Mouse (Mus musculus) heart, embryonic 14.5 days (tissue): ENCODE measurements at regions not wholly inside any gene's neighbourhood (a gene's known extent, or its start where the extent isn't known, plus 50 kb on each side); places are given as distances from the start of the nearest gene placed in this dataset.

Source experiments
- ATAC-seq: fragments of 200-750 bp; cut with Nextera tagmentation; 2 replicates; pipeline ENCODE4 v1.8.0; 2017; ENCODE audit warnings: low read depth, moderate TSS enrichment; ENCODE audit not compliant: insufficient number of reproducible peaks, insufficient read depth, low FRiP score
- H3K27ac ChIP-seq, 2 experiments: fragments of 200-500 bp in 1 of 2; fragments of 300-500 bp in 1 of 2; sonication (generic) in 1 of 2; replicated peaks in 1 of 2; 2 replicates each; pipeline ENCODE4 v1.5.1; 2012 to 2014; ENCODE audit warnings: low read depth in 2 of 2, low read length in 2 of 2, control low read depth in 1 of 2, mild to moderate bottlenecking in 1 of 2, mixed read lengths in 1 of 2; ENCODE audit not compliant: control insufficient read depth in 1 of 2, insufficient read depth in 1 of 2
- H3K27me3 ChIP-seq: fragments of 300-500 bp; sonication (generic); 2 replicates; pipeline ENCODE4 v1.6.1; 2014; ENCODE audit warnings: mild to moderate bottlenecking, low read length, control low read depth; ENCODE audit not compliant: control insufficient read depth, insufficient read depth
- H3K36me3 ChIP-seq: fragments of 300-500 bp; sonication (generic); 2 replicates; pipeline ENCODE4 v1.6.1; 2014; ENCODE audit warnings: mild to moderate bottlenecking, control low read depth, low read length, mixed read lengths; ENCODE audit not compliant: control insufficient read depth, insufficient read depth
- H3K4me1 ChIP-seq, 2 experiments: fragments of 200-500 bp in 1 of 2; fragments of 300-500 bp in 1 of 2; sonication (generic) in 1 of 2; 2 replicates each; pipeline ENCODE4 v1.6.1; 2012 to 2014; ENCODE audit warnings: low read length in 2 of 2, control low read depth in 1 of 2, mixed read lengths in 1 of 2; ENCODE audit not compliant: control insufficient read depth in 2 of 2, insufficient read depth in 2 of 2
- H3K4me2 ChIP-seq: fragments of 300-500 bp; sonication (generic); 2 replicates; pipeline ENCODE4 v1.6.1; 2014; ENCODE audit warnings: mild to moderate bottlenecking, low read length
- H3K4me3 ChIP-seq, 2 experiments: fragments of 200-500 bp in 1 of 2; fragments of 300-500 bp in 1 of 2; sonication (generic) in 1 of 2; 2 replicates each; pipeline ENCODE4 v1.5.1; 2012 to 2014; ENCODE audit warnings: low read length in 2 of 2, mild to moderate bottlenecking in 2 of 2, control low read depth in 1 of 2, low read depth in 1 of 2, moderate library complexity in 1 of 2; ENCODE audit not compliant: control insufficient read depth in 1 of 2, insufficient read depth in 1 of 2
- H3K9ac ChIP-seq: fragments of 300-500 bp; sonication (generic); 2 replicates; pipeline ENCODE4 v1.6.1; 2014; ENCODE audit warnings: mild to moderate bottlenecking, low read length
- H3K9me3 ChIP-seq: fragments of 300-500 bp; sonication (generic); 2 replicates; pipeline ENCODE4 v1.6.1; 2016; ENCODE audit warnings: low read length, control low read depth; ENCODE audit not compliant: control insufficient read depth
- WGBS: fragments of 180-500 bp; shearing (Covaris S2); extraction: QIAGEN DNeasy Blood & Tissue Kit; methylation state at CpG from one replicate; pipeline ENCODE4 v1.1.7; 2014; 5-methylcytosine and 5-hydroxymethylcytosine counted together

DNA sequence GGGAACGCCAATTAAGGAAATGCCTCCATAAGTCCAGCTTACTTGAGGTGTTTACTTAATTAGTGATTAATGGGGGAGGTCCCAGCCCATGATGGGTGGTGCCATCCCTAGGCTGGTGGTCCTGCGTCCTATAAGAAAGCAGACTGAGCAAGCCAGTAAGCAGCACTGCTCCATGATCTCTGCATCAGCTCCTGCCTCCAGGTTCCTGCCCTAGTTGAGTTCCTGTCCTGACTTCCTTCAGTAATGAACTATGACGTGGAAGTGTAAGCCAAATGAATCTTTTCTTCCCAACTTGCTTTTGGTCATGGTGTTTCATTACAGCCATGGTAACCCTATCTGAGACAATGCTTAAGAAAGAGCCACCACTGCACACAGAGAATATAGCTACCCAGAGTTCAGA, 231.2 kb upstream of the 4930535I16Rik start:
- Histone ChIP-seq H3K27ac (no peak overlapping the region), H3K4me2 (no peak overlapping the region), H3K9me3 (no peaks in the 10 kb centered on the region), H3K36me3 (no peaks in the 10 kb centered on the region), H3K4me3 (no peak overlapping the region), H3K4me1 (peaks cover 5 to 6% of the 10 kb centered on the region in 2 experiments; a peak in 1 of 4 replicates), H3K9ac (no peak overlapping the region), H3K27me3 (peaks cover 19% of the 10 kb centered on the region)
- WGBS: 77% methylated on average over 3 of the region's 3 CpGs
- ATAC-seq: no peak

DNA sequence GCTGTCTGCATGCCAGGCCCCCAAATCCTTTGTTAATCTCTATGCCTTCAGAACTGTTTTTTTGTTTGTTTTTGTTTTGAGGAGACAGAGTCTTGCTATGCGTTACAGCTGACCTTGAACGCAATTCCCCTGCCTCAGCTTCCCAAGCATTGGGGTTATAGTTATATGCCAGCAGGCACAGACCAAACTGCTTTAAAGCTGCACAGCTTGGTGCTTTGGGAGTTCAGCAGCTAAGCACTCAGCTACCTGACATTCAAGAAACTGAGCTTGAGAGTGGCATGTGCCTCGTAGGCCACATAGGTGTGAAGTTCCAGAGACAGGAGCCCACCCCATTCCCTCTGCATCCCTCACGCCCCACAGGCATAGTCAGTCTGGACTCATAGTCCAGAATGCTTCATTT, 229.5 kb upstream of the 4930535I16Rik start:
- peaks cover 5 to 6% of the 10 kb centered on the region in 2 experiments; a peak in 1 of 4 replicates for H3K4me1 ChIP-seq
- H3K9me3 ChIP-seq: no peaks in the 10 kb centered on the region
- no peaks in the 10 kb centered on the region for H3K36me3 ChIP-seq
- no peak overlapping the region for H3K4me2 ChIP-seq
- peaks cover 21% of the 10 kb centered on the region for H3K27me3 ChIP-seq
- H3K4me3 ChIP-seq: no peak overlapping the region
- no peak overlapping the region for H3K9ac ChIP-seq
- 57% methylated on average over 4 of the region's 4 CpGs for WGBS
- ATAC-seq: no peak
- H3K27ac ChIP-seq: no peak overlapping the region

- H3K36me3 ChIP-seq: no peaks in the 10 kb centered on the region
- H3K9ac ChIP-seq: no peak overlapping the region
- peaks cover 5 to 6% of the 10 kb centered on the region in 2 experiments; a peak in 1 of 4 replicates for H3K4me1 ChIP-seq
- no peak overlapping the region for H3K4me3 ChIP-seq
- WGBS: 17% methylated on average over 8 of the region's 8 CpGs
- H3K27me3 ChIP-seq: peaks cover 17% of the 10 kb centered on the region; the same call in 1 of the 2 replicates
- peak overlapping the region; percentile 25 for H3K4me2 ChIP-seq
- no peak overlapping the region for H3K27ac ChIP-seq
- no peak for ATAC-seq
- H3K9me3 ChIP-seq: no peaks in the 10 kb centered on the region
These were observed 228.3 kb upstream of the 4930535I16Rik start for GRCm38 (mm10) chr4:124146135-124146534.

DNA sequence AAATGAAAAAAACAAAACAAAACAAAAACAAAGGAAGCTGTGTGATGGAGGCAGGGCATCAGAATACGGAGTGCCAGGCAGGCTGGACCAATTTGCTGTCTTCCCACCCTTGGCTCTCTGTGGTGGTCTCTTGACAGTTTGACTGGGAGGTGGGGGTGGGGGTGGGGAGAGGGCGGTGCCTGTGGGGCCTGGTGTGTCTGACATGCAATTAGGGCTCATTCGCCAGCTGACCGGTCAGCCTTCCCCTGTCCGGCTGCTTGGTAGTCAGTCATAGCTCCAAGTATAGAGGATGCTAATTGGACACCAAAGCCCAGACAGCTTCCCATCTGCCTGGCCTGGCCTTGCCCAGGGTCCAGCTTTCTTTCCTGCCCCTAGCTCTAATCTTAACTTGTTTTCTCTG, 225.8 kb upstream of the 4930535I16Rik start:
- H3K4me1 ChIP-seq: peaks cover 3 to 6% of the 10 kb centered on the region in 2 experiments; a peak in 1 of 4 replicates
- H3K27ac ChIP-seq: no peak overlapping the region
- H3K27me3 ChIP-seq: peaks cover 9% of the 10 kb centered on the region; the same call in 1 of the 2 replicates
- no peaks in the 10 kb centered on the region for H3K36me3 ChIP-seq
- ATAC-seq: no peak
- H3K9ac ChIP-seq: no peak overlapping the region
- WGBS: 53% methylated on average over 5 of the region's 5 CpGs
- H3K4me2 ChIP-seq: no peak overlapping the region
- H3K9me3 ChIP-seq: no peaks in the 10 kb centered on the region
- H3K4me3 ChIP-seq: no peak overlapping the region

DNA sequence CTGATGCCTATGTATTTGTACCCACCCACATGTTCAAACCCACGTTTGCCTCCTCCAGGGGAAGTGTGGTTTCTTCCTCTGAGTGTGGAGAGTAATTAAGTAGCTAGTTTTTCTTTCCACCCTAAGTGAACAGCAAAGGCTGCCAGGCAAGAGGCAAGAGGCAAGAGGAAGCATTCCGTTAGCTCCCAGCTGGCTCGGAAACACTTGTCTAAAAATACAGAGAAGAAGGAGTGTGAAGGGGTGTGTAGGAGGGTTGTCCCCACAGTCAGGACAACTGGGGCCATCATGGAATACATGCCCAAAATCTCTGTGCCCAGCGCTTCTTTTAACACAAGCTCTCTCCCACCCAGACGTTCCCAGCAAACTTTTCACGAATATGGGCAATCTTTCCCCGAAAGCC, 225.4 kb upstream of the 4930535I16Rik start:
- Histone ChIP-seq H3K9ac (no peak overlapping the region), H3K27ac (no peak overlapping the region), H3K36me3 (no peaks in the 10 kb centered on the region), H3K4me2 (no peak overlapping the region), H3K4me3 (no peak overlapping the region), H3K27me3 (peaks cover 9% of the 10 kb centered on the region; the same call in 1 of the 2 replicates), H3K4me1 (peaks cover 3 to 6% of the 10 kb centered on the region in 2 experiments; a peak in 1 of 4 replicates), H3K9me3 (no peaks in the 10 kb centered on the region)
- ATAC-seq: no peak
- WGBS: 44% methylated on average over 7 of the region's 7 CpGs

- 8% methylated on average over 5 of the region's 5 CpGs for WGBS
- Histone ChIP-seq H3K4me3 (no peak overlapping the region), H3K9ac (no peak overlapping the region), H3K4me1 (peaks cover 3 to 6% of the 10 kb centered on the region in 2 experiments; a peak in 1 of 4 replicates), H3K9me3 (no peaks in the 10 kb centered on the region), H3K27ac (no peak overlapping the region), H3K36me3 (no peaks in the 10 kb centered on the region), H3K4me2 (no peak overlapping the region), H3K27me3 (peaks cover 9% of the 10 kb centered on the region; the same call in 1 of the 2 replicates)
- no peak for ATAC-seq
These were observed 224.3 kb upstream of the 4930535I16Rik start for GRCm38 (mm10) chr4:124142083-124142482.

- H3K4me3 ChIP-seq: no peak overlapping the region
- WGBS: 64% methylated on average over 6 of the region's 6 CpGs
- H3K36me3 ChIP-seq: no peaks in the 10 kb centered on the region
- ATAC-seq: no peak
- H3K4me2 ChIP-seq: no peak overlapping the region
- no peaks in the 10 kb centered on the region for H3K9me3 ChIP-seq
- no peaks in the 10 kb centered on the region; a peak in 1 of 4 replicates for H3K4me1 ChIP-seq
- no peak overlapping the region for H3K9ac ChIP-seq
- H3K27me3 ChIP-seq: no peaks in the 10 kb centered on the region
- H3K27ac ChIP-seq: no peak overlapping the region
These were observed 217.3 kb upstream of the 4930535I16Rik start for GRCm38 (mm10) chr4:124135165-124135470.
